Mouse (Mus musculus) lung, embryonic 14.5 days (tissue): ENCODE measurements around the gene Alad. TPM values are rescaled to one million over a fixed set of nuclear protein-coding genes. Genes with fewer than 3 reads are reported as not detected.

Experiments used
- ATAC-seq: fragments of 200-750 bp; cut with Nextera tagmentation; 2 replicates; pipeline ENCODE4 v1.8.0; 2017; ENCODE audit warnings: mild to moderate bottlenecking, moderate TSS enrichment, moderate library complexity; ENCODE audit not compliant: insufficient read depth
- DNase-seq: peaks from one replicate; pipeline ENCODE4 v3.0.0-alpha.2; 2015
- H3K27ac ChIP-seq: fragments of 300-500 bp; sonication (generic); 2 replicates; pipeline ENCODE4 v1.5.1; 2014; ENCODE audit warnings: low read depth, mild to moderate bottlenecking, moderate library complexity
- H3K27me3 ChIP-seq: fragments of 300-500 bp; sonication (generic); 2 replicates; pipeline ENCODE4 v1.6.1; 2014; ENCODE audit warnings: low read length, control low read depth; ENCODE audit not compliant: insufficient read depth
- H3K36me3 ChIP-seq: fragments of 300-500 bp; sonication (generic); 2 replicates; pipeline ENCODE4 v1.6.1; 2014; ENCODE audit warnings: control low read depth; ENCODE audit not compliant: insufficient read depth
- H3K4me1 ChIP-seq: fragments of 300-500 bp; sonication (generic); 2 replicates; pipeline ENCODE4 v1.6.1; 2014; ENCODE audit warnings: antibody characterized with exemption, control low read depth; ENCODE audit not compliant: insufficient read depth
- H3K4me2 ChIP-seq: fragments of 300-500 bp; sonication (generic); 2 replicates; pipeline ENCODE4 v1.6.1; 2014; ENCODE audit warnings: mild to moderate bottlenecking
- H3K4me3 ChIP-seq: fragments of 300-500 bp; sonication (generic); 2 replicates; pipeline ENCODE4 v1.5.1; 2014; ENCODE audit warnings: low read depth, low read length
- H3K9ac ChIP-seq: fragments of 300-500 bp; sonication (generic); 2 replicates; pipeline ENCODE4 v1.6.1; 2014
- H3K9me3 ChIP-seq: fragments of 300-500 bp; sonication (generic); 2 replicates; pipeline ENCODE4 v1.6.1; 2016; ENCODE audit warnings: low read depth, low read length, control low read depth
- CTCF ChIP-seq: IDR thresholded peaks from 2 replicates; pipeline ENCODE4 v1.5.1; 2016; ENCODE audit warnings: antibody characterized with exemption, low read depth
- WGBS: fragments of 180-500 bp; shearing (Covaris S2); extraction: QIAGEN DNeasy Blood & Tissue Kit; methylation state at CpG from one replicate; pipeline ENCODE4 v1.1.7; 2014; 5-methylcytosine and 5-hydroxymethylcytosine counted together
- polyA plus RNA-seq: library from polyadenylated mRNA; unstranded; fragments of >200 nt; fragmentation: Nextera tagmentation; extraction: Ambion mirVana; gene quantifications from 2 replicates; pipeline ENCODE4 v1.2.1, GENCODE M21; 2014

Alad gene
- polyA plus RNA-seq, 1 experiment from 2014 or later = 110 TPM

GRCm38 (mm10) chr4:62463124-62463523, 56.6 kb downstream of the Alad start:
- DNase-seq (no peak), ATAC-seq (no peak)
- Histone ChIP-seq H3K4me1 (no peaks in the 10 kb centered on the region), H3K4me3 (no peak overlapping the region), H3K27ac (no peak overlapping the region), H3K9me3 (no peaks in the 10 kb centered on the region), H3K27me3 (no peaks in the 10 kb centered on the region), H3K4me2 (no peak overlapping the region), H3K9ac (no peak overlapping the region), H3K36me3 (no peaks in the 10 kb centered on the region)
- WGBS = 85% methylated on average over 2 of the region's 2 CpGs
- TF ChIP-seq CTCF = no peak

GRCm38 (mm10) chr4:62460348-62460747, 59.4 kb downstream of the Alad start:
- no peak overlapping the region for H3K27ac ChIP-seq
- no peaks in the 10 kb centered on the region for H3K27me3 ChIP-seq
- no peaks in the 10 kb centered on the region for H3K36me3 ChIP-seq
- no peak overlapping the region for H3K4me2 ChIP-seq
- H3K9me3 ChIP-seq = no peaks in the 10 kb centered on the region
- no peak for TF ChIP-seq CTCF
- WGBS = 89% methylated on average over 8 of the region's 8 CpGs
- H3K4me3 ChIP-seq = no peak overlapping the region
- DNase-seq = no peak
- no peaks in the 10 kb centered on the region for H3K4me1 ChIP-seq
- H3K9ac ChIP-seq = no peak overlapping the region
- ATAC-seq = no peak

Other genes with a start within 250 kb of the Alad start
- gene Fkbp15, start 159.4 kb downstream of the Alad start, polyA plus RNA-seq = 24.6 and 26.6 TPM in 2 replicates
- 44.4 and 50.8 TPM in 2 replicates for gene Slc31a1, start 159.2 kb downstream of the Alad start, polyA plus RNA-seq
- gene Cdc26, start 111.3 kb downstream of the Alad start, polyA plus RNA-seq = 175 and 180 TPM in 2 replicates
- 29.3 and 32.9 TPM in 2 replicates for gene Prpf4, start 111.1 kb downstream of the Alad start, polyA plus RNA-seq
- gene Rnf183, start 84.7 kb downstream of the Alad start, polyA plus RNA-seq = not detected in 2 replicates
- 9.5 and 11.3 TPM in 2 replicates for gene Wdr31, start 49.0 kb downstream of the Alad start, polyA plus RNA-seq
- 30.5 and 31.0 TPM in 2 replicates for gene Bspry, start 39.9 kb downstream of the Alad start, polyA plus RNA-seq
- 16.6 and 17.7 TPM in 2 replicates for gene Hdhd3, start 16.5 kb downstream of the Alad start, polyA plus RNA-seq
- gene Pole3, start 5.2 kb upstream of the Alad start, polyA plus RNA-seq = 94.5 and 96.4 TPM in 2 replicates
- 0.68 and 1.1 TPM in 2 replicates for gene 4933430I17Rik, start 5.5 kb upstream of the Alad start, polyA plus RNA-seq
- 37.0 and 39.0 TPM in 2 replicates for gene Rgs3, start 39.9 kb upstream of the Alad start, polyA plus RNA-seq